Mouse (Mus musculus) megakaryocyte-erythroid progenitor cell, adult 5-6 weeks (primary cell): ENCODE results near the gene Bag6. TPM values are rescaled to one million over a fixed set of nuclear protein-coding genes. Genes with fewer than 3 reads are reported as not detected.

Experiments
- ATAC-seq: replicated peaks from 2 replicates; pipeline ENCODE4 v1.8.0; 2016; ENCODE audit warnings: mild to moderate bottlenecking, inconsistent platforms; ENCODE audit not compliant: severe bottlenecking, poor library complexity, low FRiP score, low TSS enrichment
- total RNA-seq, 2 experiments: library from RNA; stranded (forward) in 1 of 2; stranded (reverse) in 1 of 2; fragments of 200-1000, 215-1000 nt in 1 of 2; fragments of >200 nt in 1 of 2; fragmentation: Nextera tagmentation in 1 of 2; gene quantifications; 2 replicates each; pipeline ENCODE4 v1.2.3; 2014 to 2017

The Bag6 gene
- total RNA-seq, 2 experiments from 2014 or later, result 105 to 158 TPM

- peak; percentile 60 for ATAC-seq
Observed at GRCm38 (mm10) chr17:35135591-35136320, 778 bp downstream of the Bag6 start.

GRCm38 (mm10) chr17:35139269-35139668, 4.3 kb downstream of the Bag6 start:
- no peak for ATAC-seq

GRCm38 (mm10) chr17:35140490-35140996, 5.6 kb downstream of the Bag6 start:
- no peak for ATAC-seq

- ATAC-seq, result no peak
Observed at GRCm38 (mm10) chr17:35141971-35142370, 7.0 kb downstream of the Bag6 start.

- ATAC-seq, result no peak
Observed at GRCm38 (mm10) chr17:35146139-35146538, 11.2 kb downstream of the Bag6 start.

GRCm38 (mm10) chr17:35147348-35147747, 12.4 kb downstream of the Bag6 start:
- no peak for ATAC-seq

- ATAC-seq, result no peak
Observed at GRCm38 (mm10) chr17:35147922-35148639, 13.1 kb downstream of the Bag6 start.

GRCm38 (mm10) chr17:35152121-35152520, 17.1 kb downstream of the Bag6 start:
- no peak for ATAC-seq

GRCm38 (mm10) chr17:35153077-35153476, 18.1 kb downstream of the Bag6 start:
- ATAC-seq, result no peak

- no peak for ATAC-seq
Observed at GRCm38 (mm10) chr17:35153931-35154330, 19.0 kb downstream of the Bag6 start.

GRCm38 (mm10) chr17:35154616-35155015, 19.6 kb downstream of the Bag6 start:
- ATAC-seq, result no peak

GRCm38 (mm10) chr17:35155451-35155850, 20.5 kb downstream of the Bag6 start:
- ATAC-seq, result no peak

- no peak for ATAC-seq
Observed at GRCm38 (mm10) chr17:35156461-35157200, 21.7 kb downstream of the Bag6 start.

GRCm38 (mm10) chr17:35157254-35157653, 22.3 kb downstream of the Bag6 start:
- ATAC-seq, result no peak

- no peak for ATAC-seq
Observed at GRCm38 (mm10) chr17:35157661-35158175, 22.7 kb downstream of the Bag6 start.

- no peak for ATAC-seq
Observed at GRCm38 (mm10) chr17:35158850-35159593, 24.0 kb downstream of the Bag6 start.

- ATAC-seq, result no peak
Observed at GRCm38 (mm10) chr17:35159638-35160037, 24.7 kb downstream of the Bag6 start.

GRCm38 (mm10) chr17:35161421-35161820, 26.4 kb downstream of the Bag6 start:
- no peak for ATAC-seq

- no peak for ATAC-seq
Observed at GRCm38 (mm10) chr17:35162121-35162520, 27.1 kb downstream of the Bag6 start.
